Mouse (Mus musculus) CH12F3 (cell line): Measurements from ENCODE around the gene Hdlbp.
"Not testable (repeated sequence)": the region's sequence is repeated elsewhere in the genome, so short reads cannot be mapped to it uniquely, and the experiment has no call there.

Experiments used
- in situ Hi-C: fragments of 300-500 bp; cut with MboI; formaldehyde crosslinking; loops from 2 replicates; pipeline ENCODE4 v1.14.3; 2020; ENCODE audit warnings: low sequenced_read_pairs

The Hdlbp gene

DNA sequence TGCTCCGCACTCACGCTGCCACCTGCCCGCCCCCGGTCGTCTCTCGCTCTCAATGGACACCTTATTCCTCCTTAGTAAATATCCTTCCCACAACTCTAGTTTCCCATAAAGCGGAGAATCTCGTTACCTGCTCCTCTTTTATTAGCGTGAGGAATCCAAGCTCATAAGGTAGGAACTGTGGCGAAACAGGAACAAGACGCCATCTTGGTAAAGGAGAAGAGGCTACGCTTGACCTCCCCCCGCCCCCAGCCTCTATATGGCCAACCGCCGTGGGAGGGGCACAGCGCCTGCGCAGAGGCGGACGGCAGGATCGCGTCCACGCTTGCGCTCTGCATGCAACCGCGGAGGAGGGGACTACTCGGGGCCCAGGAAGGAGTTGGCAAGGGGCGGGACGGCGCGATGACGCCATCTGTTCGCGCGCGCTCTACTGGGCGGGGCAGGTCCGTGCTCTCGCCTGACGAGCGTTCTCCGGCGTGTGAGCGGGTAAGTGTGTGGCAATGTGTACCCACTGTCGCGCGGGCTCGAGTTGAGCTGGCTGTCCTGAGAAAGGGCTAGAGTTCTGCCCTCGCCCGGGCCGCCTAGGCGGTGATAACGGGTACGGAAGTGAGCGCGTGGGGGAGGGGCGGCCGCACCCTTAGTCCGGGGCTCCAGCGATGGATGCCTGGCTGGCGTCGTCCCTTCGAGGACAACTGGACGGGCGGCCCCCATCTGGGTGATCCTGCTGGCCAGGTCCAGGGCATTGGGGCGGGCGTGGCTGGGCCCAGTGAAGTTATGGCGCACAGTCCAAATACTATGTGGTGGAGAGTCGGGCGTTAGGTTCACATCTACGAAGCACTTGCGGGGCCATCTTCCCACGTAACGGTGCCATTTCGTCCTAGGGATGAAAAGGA is at the start of gene Hdlbp:
TSS of gene Hdlbp (minus strand) at position 230 of the 890 bp plus-strand sequence.
- in situ Hi-C loops = no loop called here

DNA sequence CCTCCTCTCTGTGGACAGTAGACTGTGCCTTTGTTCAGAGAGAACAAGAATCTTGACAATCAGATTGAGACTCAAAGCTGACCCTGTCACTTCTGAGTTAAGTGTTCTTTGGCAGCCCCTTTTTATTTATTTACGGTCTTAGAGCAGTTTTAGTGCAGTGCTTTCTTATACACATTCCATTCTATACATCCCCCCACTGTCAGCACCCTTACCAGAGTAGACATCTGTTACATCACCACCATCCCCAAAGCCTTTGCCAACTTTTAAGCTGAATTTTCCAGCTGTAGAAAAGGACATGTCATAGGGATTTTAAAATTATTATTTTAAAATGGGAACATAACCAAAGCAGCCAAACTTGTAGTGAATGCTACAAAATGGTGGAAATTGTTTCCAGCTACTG is 43.7 kb upstream of the Hdlbp start:
- in situ Hi-C loops = no loop called here

DNA sequence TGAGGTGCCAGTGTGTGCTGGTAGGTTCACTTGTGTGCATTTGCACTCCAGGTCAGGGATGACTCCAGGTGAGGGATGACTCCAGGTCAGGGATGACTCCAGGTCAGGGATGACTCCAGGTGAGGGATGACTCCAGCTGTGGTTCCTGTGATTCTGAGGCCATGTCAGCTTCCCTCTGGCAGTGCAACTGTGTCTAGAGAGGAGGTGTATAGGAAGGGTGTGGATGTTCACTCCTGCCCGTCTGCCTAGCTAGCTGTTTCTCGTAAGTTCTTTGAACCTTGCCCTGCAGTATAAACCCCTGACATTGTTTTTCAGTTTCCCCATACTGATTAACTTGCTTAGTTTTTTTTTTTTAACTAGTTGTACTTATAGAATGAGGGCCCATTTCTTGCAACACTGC is 42.9 kb upstream of the Hdlbp start:
- in situ Hi-C loops = no loop called here

DNA sequence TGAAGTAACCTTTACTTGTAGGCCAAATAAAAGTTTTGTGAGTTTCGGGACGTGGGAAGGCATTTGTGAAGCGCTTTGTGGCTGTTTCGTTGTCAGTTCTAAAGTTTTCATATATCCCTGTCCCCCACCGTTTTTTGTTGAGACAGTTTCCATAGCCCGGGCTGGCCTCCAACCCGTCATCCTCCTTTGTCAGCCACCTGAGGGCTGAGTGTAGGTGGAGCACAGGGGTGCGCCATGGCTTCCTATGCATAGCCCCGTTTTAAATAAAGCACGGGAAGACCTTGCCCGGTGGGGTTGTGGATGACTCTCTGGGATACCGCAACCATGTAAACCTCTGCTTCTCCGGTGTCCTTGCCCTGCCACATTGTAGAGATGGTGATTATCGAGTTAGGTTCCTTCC is 34.6 kb upstream of the Hdlbp start:
- in situ Hi-C loops = no loop called here

DNA sequence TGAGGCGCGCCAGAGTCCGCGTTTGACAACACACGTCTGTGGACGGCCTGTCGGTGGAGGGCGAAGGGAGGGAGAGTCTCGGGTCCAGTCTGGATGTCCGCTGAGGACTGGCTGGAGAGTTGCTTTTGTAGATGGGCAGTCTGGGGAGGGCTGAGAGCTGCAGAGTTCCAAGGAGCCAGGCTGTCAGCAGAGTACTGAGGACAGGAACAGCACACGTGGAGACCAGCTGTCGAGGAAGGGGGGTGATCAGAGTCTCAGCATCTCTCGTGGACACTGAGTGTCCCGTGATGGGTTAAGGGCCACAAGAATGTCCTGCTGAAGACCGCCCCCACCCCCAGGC is 33.7 kb upstream of the Hdlbp start:
- in situ Hi-C loops = no loop called here

DNA sequence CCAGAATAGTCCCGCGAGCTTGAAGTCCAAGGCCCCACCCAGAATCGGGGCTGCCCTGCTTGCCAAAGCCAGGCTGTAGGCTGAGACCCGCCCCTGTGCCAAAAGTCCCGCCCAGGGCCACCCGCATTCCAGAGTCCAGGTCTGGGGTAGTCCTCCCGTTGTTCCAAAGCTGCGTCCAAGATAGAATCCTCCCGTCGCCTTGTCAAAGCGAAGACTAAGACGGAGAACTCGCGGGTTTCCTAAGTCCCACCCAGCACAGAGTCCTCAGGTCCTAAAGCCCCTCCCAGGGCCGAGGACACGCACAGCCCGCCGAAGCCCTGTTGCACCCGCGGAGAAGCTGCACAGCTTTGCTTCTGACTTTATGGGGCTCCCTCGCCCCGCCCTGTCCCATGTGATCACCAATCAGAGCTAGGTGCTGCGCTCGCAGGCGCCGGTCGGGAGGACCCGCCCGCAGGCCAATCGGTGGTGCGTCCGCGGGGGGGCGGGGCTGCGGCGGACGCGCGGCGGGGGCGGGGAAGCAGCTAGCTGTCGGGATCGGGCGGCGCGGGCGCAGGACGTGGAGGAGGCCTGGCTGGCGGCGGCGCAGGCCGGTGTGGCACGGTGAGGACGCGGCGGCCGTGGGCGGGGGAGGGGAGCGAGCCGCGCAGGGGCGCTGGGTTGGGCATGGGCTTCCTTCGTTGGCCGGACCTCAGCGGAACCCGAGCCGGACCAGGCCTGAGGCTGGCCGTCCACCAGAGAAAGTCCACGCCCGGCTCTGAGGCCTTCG is 33.2 kb upstream of the Hdlbp start, which contains the start of gene Farp2:
TSS of gene Farp2 (plus strand) at position 495 of the 766 bp plus-strand sequence.
- in situ Hi-C loops = no loop called here

DNA sequence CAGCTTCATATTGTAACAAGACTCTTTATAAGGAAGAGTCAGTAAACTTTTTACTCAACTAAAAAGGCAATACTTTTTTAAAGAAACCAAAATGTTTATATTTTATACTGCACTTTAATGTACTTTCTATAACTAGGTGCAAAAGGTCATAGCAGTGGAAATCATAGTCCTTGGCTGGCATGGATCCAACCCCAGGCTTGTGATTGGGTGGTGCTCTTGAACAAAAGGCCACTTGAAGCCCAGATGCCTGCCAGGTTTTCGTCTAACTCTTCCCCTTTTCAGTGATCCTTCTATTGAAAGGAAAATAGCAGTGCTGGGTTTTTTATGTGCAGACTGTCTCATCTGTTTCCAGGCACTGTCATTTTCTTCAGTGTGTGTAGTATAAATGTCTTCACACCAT is 30.0 kb upstream of the Hdlbp start:
- in situ Hi-C loops = not testable (repeated sequence)

DNA sequence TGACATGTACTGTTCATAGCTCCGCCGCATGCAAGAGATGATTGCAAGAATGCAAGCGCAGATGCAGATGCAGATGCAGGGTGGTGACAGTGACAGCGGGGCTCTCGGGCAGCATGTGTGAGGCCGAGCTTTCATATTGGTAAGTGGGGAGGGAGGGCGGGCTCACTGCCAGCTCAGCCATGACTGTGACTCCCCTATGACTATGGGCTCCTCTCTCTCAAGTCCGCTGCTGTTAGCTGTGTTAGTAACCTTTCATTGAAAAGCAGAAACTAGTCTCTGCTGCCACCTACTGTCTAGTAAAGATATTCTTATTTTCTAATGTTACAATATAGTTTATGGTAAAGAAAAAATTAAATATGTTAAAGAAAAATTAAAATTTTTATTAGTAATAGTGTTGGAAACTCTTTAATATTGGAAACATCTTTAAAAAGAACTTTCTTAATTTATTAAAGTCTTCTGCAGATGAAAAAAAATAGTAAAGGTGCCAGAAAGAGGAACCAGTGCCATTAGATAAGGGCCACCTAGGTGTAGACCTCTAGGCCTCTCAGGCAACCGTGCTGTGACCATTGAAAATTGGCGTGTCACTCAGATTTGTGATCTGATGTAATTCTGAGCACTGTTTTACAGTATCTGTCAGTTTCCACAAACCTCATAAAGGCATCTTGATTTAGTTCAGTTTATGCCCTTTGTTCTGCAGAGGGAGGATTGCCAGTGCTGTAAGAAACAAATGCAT is 28.5 kb upstream of the Hdlbp start:
- in situ Hi-C loops = no loop called here

DNA sequence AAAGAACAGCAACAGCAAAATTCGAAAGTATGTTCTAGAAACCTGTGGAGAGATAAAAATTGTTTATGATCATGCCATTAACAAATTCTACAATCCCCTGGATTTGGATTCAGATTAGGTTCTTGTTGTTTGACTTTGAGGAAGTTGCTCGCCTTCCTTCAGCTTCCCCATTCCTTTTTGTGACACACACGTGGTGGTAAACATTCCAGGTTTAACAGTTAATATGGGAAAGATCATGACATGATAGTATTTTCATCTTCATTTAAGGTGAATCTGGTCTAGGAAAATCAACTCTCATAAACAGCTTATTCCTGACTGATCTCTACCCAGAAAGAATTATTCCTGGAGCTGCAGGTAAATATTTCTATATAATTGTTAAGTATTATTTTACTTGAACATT is 16.7 kb upstream of the Hdlbp start:
- in situ Hi-C loops = loop anchor here (10.0 kb wide), 1 partner anchor 151 kb away; the partner anchor contains the start of genes Pask and Ppp1r7

DNA sequence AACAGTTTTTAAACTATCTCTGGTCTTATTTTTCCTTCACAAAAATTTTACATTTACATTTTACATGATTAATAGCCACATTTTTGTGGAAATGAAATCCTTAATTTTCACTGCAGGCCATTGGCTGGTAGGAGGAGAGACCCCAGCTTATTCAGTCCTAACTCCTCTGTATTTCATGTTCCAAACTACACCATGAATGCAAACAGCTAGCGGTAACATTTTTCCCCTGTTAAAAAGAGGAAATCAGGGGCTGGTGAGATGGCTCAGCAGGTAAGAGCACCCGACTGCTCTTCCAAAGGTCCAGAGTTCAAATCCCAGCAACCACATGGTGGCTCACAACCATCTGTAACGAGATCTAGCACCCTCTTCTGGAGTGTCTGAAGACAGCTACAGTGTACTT is 7.7 kb upstream of the Hdlbp start:
- in situ Hi-C loops = not testable (repeated sequence)

DNA sequence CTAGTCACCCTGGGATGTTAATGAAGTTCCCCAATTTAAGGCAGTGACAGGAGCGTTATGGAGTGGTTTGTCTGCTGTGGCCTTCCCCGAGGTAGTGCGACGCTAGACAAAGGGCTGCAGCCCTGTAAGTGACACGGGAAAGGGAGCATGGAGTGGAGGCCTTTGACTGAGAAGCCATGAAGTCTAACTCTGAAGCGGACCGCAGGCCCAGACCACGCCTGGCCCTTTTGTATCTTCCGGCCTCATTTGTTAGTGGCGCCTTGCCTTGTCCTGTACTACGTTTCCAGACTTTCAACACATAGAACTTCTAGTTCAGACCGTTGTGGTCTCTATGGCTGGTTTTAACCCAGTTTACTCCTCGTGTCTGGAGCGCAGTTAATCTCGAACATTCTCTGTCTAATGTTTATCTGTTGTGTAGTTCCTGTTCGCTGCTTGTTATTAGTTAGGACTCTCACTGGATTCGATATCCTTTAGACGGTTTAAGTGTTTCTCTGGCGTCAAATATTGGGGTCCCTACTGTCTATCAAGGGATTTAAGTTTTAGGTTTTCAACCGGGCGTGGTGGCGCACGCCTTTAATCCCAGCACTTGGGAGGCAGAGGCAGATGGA is 965 bp upstream of the Hdlbp start:
- in situ Hi-C loops = no loop called here

DNA sequence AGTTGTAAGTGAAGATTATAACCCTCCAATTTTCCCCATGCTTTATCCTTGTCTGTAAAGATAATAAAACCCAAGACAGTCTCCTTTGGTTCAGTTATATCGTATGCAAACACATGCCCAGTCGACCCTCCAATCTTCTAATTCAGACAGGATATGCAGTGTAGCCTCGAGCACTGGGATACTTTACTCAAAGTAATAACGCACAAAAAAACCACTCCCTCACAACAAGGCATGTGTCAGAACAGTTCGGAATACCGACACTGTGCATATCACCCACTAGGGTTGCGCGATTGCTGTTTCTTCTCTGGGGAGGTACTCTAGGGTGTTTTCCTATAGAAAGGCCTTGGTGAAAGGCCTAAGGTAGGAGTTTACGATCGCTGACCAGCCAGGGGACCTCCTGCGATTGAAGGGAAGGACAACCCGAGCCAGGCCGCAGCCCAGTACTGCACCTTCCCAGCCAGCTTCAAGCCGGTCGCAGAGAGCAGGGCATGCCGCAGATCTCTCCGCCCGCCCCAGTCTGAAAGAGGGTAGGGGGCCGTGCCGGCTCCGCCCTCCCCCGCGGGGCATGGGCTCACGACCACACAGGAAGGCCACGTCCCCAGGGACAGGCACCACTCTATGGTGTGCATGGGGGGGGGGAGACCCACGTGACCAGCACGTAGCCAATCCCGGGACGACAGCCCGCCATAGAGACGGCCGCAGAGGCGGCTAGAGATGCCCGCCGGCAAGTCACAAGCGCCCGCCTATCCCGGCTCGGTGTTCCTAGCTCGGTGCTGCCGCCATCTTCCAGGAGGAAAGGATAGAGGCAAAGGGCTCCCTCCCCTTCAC is 643 bp downstream of the Hdlbp start:
- in situ Hi-C loops = no loop called here

DNA sequence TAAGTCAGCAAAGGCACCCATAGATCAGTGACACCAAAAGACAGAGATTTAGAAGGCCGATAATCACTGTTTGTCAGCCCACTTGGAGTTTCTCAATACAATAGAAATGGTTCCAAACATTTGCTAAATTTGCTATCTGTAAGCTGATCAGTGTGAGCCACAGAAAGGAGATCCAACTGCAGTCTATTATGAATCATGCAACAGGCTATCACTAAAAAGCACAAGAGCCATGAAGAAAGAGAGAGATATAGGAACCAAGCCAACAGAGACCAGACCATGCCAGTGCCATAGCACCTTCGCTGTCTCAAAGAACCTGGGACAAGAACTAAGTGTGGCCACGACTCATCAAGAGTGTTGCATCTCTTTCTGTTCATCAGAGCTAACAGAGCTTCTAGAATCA is 2.9 kb downstream of the Hdlbp start:
- in situ Hi-C loops = no loop called here

DNA sequence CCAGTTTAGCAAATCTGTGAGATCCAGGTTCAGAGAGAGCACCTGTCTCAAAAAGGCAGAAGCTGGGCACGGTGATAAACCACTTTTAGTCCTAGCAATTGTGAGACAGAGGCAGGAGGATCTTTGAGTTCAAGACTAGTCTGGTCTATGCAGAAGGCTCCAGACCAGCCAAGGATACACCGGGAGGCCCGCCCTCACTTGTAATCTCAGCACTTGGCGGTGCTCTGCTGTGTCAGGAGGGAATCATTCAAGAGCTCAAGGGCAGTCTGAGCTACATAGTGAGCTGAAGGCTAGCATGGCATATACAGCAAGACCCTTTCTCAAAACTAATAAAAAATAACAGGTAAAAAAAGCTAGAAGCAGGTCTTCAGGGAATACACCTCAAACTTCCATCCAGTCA is 10.0 kb downstream of the Hdlbp start:
- in situ Hi-C loops = no loop called here

DNA sequence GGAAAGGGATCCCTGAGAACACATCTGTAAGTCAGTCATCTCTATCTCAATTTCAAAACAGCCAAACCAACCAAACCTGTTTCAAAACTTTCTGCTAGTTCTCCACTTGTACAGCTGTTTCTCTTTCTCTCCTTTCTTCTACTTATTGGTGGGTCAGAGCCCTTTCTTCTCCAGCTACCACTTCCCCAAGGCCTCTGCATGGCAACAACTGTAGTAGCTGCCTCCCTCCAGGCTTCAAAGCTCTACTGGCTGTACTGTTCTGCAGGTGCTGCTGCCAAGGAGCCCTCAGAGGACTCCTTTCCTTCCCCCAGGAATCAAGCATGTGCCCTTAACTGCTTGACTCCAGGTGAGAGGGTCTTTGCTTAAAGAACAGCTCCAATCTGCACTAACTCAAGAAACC is 12.9 kb downstream of the Hdlbp start:
- in situ Hi-C loops = no loop called here

DNA sequence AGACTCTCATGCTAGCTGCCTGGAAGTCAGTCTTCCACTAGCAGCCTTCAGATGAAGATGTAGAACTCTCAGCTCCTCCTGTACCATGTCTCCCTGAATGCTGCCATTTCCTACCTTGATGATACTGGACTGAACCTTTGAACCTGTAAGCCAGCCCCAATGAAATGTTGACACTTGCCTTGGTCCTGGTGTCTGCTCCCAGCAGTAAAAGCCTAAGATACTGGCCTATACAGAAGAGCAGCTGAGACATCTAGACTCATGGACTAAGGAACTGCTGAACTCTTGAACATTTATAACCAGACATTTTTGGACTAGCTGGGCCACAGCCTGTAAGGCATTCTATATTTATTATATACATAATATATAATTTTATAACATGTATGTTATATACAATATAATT is 13.5 kb downstream of the Hdlbp start:
- in situ Hi-C loops = no loop called here

DNA sequence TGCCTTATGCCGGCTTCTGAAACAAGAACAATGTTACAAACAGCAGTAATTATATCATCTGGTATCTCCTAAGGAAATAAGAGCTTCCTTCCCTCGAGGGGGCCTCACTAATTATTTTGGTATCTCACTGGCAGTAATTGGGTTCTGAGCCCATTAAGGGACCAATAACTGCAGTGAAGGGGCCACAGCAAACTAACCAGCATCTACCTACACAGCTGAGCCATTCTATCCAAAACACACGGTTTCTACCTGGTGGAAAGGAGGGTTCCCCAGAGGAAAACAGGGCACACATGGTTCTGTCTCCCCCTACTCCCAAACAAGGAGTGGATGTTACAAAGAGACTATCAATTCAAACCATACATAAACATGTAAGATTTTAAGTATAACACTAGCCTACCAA is 19.5 kb downstream of the Hdlbp start:
- in situ Hi-C loops = no loop called here

DNA sequence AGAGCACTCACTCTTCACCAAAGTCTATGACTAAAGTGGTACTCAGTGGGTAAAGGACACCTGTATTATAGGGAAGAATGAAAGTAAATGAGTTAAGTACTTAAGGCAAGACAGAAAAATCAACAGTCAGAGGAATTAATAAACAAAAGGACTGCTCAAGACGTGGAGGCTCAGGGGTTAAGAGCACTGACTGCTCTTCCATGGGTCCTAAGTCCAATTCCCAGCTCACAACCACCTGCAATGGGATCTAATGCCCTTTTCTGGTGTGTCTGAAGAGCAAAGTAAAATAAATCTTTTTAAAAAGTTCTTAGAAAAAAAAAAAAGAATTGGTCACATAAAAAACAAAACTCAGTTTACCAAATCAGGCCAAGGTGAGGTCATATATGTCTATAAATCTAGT is 20.3 kb downstream of the Hdlbp start:
- in situ Hi-C loops = no loop called here

DNA sequence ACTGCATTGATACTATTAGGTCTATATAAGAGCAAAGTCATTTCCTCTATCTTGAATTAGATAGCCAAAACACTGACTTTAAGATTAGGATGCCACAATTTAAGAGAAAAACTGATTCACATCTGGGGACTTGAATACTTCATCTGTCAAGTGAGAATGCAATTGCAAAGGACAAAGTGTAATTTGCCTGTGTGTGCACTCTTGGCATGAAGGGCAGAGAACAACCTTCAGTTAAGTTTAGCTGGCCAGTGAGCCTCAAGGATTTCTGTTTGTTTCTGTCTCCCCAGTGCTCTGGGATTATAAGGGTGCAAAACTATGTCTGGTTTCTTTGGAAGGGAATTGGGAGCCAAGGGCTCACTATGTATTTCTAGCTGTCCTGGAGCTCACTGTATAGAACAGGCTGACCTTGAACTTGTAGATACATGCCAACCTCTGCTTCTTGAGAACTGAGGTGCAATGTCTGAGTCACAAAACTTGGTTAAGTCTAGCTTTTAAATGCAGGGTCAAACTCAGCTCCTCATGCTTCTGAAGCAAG is 24.8 kb downstream of the Hdlbp start:
- in situ Hi-C loops = no loop called here

DNA sequence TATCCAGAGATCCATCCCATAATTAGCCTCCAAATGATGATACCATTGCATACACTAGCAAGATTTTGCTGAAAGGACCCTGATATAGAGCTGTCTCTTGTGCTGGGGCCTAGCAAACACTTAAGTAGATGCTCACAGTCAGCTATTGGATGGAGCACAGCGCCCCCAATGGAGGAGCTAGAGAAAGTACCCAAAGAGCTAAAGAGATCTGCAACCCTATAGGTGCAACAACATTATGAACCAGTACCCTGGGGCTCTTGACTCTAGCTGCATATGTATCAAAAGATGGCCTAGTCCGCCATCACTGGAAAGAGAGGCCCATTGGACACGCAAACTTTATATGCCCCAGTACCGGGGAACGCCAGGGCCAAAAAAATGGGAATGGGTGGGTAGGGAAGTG is 28.5 kb downstream of the Hdlbp start:
- in situ Hi-C loops = not testable (repeated sequence)
